Mouse (Mus musculus): ENCODE measurements around the gene Rela.

DNA sequence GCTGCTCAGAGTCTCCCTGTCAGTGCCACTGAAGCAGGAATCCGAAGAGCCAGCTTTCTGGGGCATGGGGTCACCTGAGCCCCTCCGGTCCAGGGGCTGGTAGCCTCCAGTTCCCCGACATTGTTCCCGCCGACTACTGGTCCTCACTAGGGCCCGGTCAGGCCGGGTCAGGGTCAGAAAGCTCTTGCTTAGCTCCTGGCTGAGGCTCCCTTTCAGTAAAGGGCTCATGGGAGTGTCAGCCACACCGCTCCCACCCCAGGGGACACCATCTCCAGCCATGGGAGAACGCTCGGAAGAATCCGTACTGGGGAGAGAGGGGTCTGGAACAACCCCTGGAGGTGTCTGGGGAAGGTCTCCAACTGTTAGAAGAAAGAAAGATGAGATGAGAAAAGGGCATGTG is 48.6 kb downstream of the Rela start:
- TF ChIP-seq CTCF (IDR thresholded peaks at IDR 0.05) (no peak), EP300 (IDR thresholded peaks at IDR 0.05) (no peak)

Measured in lung, postnatal 0 days (tissue).